Mouse (Mus musculus) fibroblast of lung, adult 2 months (primary cell): ENCODE measurements at regions not wholly inside any gene's neighbourhood (a gene's known extent, or its start where the extent isn't known, plus 50 kb on each side); places are given as distances from the start of the nearest gene placed in this dataset.
A peak's percentile ranks its signal among the peaks of the same experiment; 100 is the strongest.

ENCODE experiments used
- DNase-seq: peaks from one replicate; pipeline ENCODE4 v3.0.0-alpha.2; 2011; ENCODE audit warnings: low read depth

DNA sequence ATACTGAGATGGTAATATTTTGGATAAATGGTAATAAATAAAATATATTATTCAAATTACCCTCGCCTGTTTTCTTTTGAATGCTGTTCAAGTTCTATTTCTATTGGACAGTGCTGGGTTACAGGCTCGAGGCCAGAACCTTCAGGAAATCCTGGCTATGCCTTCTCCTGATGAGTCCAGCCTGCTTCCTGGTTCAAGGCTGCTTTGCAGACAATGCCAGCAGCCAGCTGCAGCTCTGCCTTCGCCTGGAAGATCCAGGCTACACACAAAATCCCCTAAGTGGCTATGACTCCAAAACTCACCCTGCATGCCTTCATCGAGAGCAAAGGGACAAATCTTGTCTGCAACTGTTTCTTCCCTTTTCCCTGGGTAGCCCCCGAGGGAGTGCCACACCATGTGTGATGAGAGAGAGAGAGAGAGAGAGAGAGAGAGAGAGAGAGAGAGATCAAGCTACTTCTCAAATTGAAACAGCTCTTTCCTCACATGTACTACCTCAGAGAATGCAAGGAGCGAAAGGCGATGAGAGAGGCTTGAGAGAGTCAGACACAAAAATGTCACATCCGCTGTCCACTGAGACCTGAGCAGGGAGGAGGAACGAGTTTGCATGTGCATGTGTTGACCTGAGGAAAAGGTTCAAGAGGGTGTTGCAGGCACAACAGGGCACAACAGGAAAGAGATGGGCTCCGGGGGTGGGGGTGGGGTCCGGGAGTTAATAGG, 319.7 kb downstream of the Bcor start:
- DNase-seq: no peak

DNA sequence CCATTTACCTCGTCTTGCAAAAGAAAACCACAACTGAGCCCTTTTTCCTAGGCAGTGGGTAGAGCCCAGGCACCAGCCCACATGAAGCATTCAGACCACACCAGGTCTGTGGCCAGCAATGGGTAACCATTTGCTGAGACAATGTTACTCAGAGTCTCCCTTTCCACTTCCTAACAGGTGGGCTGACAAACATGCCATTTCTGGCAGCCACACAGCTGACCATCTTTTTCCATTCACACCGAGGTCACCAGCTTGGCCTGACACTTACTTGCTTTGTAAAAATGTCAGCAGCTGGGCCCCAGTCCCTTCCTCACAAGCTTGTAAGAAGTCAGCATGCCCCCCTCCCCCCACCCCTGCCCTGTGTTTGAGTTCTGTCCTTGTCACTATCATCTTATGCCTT, 314.6 kb downstream of the Bcor start:
- DNase-seq: no peak

DNA sequence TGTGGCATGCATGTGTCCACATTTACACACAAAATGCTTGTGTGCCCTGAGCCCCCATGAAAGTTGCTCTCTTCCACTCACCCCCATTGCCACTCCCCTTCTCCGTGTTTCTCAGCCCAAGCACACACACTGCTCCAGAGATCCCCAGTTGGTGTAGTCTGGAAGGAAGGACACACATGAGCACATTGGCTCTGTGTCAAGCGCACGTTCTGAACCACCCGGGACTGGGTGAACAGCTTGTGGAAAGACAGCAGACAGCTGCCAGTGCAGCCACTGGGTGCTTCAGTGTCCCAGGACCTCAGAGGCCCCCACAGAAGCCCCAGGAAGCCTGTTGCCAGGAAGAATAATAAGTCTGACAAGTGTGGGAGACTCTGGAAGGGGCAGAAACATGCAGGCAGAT, 304.2 kb downstream of the Bcor start:
- no peak for DNase-seq

DNA sequence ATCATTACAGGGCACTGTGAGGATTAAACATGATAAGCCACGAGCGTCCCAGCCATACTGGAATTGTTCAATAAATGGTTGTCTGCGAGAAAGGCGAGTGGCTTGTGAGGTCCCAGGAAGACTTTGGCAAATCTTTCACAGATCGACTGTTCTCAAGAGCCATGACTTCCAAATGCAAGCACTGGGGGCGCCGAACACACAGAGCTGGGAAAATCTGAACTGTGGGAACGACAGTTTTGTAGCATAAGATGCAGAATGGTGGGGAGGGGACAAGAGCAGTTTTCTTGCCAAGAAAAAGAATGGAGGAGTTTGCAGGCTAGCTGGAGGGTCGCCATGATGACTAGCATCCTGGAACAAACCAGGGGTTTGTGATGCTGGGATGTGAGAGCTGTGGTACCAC, 300.8 kb downstream of the Bcor start:
- no peak for DNase-seq

DNA sequence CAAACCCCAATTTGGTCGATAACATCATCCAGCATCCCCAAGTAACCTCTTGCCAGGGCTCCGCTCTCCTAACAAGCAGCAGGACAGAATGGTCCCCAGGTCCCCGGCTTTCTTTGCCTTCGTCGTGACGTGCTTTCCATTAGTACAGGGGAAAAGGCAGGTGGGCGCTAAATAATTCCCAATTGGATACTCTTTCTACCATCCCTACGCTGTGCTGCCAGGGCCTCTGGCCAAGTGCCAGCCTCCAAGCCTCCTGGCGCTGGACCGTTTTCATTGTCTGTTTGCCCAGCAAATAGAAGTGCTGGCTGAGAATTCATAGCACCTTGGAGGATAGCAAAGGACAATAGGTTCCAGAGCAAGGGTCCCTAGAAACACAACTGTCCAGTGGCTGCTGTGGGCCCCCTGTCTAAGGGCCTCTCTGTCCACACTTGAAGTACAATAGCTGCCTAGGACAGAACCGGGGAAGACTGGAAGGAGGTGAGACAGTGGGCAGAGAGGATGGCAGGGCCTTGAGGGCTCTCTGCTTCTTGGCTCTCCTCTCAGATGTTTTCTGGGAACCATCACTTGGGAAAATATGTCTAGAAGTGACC, 298.9 kb downstream of the Bcor start:
- DNase-seq: no peak

DNA sequence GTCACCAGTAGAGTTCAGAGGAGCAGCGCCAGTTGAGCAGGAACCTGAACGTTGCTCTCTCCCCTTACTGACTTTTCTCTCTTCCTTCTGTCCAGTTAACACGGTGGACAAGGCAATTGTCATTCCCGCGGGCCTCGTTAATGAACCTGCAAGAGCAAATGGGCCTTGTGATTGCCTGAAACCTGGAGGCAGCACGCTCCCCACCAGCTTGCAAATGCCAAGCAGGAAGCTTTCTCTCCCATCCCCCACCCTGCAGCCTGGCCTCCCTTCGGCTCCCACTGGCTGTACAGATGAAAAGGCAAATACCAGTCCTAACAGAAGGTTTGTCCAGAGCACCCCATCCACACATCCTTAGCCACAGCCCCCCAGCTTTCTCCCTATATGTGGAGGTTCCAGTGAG, 298.3 kb downstream of the Bcor start:
- no peak for DNase-seq

DNA sequence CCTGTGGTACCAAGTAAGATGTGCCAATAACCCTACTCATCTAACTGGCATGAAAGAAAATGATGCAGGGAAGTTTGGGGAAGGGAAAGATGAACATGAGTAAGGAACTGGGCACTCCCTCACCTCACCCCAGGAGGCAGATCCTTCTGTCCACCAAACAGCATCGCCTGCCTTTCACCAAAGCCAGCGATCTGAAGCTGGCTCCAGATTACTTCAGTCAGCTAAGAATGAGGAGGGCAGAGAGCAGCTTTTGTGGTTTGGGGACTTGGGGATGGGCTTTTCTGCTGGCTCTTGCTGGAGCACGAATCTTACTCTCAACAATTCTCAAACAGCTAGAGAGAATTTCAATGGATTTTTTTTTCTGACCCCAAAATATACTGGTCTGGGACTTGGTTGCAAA, 297.0 kb downstream of the Bcor start:
- DNase-seq: no peak

DNA sequence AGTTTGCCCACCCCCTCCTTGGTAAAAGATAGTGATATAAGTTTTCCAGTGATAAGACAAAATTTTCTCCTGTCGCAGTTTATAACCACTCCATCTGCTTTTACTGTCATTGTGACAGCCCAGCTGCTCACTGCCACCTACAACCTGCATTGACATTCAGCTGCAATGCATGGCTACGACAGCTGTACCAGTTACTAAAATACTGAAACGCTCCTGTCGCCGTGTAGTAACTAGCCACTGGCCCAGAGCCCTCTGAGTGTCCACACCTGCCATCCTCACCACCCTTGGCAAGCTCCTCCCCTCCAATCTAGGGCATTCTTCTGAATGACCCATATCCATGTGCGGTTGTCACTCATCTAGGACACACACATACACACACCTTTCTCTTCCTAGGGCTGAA, 286.2 kb downstream of the Bcor start:
- no peak for DNase-seq

DNA sequence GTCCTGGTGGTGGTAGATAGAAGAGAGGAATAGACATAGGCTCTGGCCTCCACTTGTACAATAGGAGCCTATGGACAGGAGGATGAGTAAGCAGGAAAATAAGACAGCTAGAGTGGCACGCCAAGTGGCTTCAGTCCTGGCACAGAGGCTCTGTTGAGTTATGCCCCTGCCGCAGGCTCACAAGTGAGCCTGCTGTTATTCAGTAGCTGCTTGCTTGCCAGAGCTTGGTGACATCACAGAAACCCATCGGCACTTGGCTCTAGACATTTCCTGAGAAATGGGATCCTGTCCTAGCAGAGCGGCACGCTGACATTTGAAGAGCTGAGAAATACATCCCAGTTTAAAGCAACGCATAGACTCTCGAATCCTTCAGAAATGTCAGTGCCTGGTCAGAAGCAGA, 283.5 kb downstream of the Bcor start:
- no peak for DNase-seq

DNA sequence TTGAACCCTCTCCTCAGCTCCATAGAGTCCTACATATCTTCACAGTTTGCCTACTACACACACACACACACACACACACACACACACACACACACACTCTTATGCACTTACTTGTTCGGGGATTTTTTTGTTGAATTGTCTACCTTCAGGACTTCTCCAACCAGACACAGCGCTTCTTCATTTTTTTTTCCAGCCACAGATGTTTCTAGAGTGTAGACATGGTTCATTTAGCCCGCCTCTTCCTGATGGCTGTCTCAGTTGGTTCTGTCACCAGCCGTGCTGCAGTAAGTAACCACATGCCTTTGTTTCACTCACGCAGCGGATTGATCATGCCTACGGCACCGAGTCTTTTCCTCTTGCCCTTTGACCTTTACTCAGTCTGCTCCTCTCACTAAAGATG, 282.1 kb downstream of the Bcor start:
- DNase-seq: no peak

DNA sequence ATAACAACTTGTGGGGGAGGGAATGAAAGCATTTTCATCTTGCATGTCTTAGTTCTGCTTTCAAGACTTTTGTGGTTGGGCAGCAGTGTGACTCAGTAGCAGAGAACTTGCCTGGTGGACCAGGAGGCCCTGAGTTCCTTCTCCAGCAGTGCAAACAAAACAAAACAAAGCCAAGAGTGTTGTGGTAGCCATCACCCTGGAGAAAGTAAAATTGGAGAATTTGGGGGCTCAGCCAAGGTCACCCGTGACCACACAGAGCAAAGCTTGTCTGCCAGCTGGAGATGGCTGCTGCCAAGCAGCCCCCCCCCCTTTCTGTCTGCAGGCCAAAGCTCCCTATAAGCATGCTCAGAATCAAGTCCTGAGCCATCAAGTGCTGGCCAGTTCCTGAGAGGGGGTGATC, 279.2 kb downstream of the Bcor start:
- DNase-seq: peak; percentile 75

DNA sequence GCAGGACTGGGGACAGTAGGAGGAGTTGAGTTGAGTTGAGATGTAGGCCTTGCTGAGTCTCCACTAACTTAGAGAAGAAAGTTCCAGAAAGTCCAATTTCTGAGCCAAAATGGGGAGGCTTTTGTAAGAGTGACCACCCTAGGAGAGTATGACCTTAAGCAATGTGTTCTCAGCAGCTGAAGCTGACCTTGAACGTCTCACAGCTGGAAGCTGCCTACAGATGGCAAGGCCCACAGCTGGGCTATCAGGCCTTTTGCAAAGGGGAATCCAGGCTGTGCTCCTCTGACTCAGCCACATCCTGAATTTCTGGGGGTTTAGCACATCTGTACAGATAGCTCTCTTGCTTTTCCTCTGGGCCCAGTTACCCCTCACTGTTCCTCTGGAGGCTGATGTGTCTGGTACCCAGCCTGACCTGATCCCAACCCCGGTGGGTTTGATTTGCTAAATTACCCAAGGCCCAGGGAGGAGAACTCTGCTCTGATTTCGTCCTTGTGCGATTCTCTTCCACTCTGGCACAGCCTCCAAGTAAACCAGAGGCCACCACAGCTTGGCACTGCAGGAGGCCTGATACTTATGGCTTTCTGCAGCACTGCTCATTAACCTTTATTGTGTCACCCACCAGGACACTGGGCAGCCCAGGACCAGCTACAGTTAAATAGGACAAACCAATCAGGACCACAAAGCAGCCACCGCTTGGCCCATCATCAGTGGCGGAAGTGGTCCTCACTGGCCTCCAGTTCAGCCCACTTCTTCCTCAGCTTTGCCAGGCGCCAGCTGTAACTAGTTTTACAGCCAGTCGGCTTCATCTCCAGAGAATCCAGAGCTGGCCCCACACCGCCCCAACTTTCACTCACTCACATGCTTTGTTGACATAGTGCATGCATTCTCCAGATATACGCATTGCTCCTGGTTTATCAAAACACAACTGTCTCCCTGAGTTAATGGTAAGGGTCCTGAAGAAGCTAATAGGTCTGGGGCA, 276.1 kb downstream of the Bcor start:
- no peak for DNase-seq

DNA sequence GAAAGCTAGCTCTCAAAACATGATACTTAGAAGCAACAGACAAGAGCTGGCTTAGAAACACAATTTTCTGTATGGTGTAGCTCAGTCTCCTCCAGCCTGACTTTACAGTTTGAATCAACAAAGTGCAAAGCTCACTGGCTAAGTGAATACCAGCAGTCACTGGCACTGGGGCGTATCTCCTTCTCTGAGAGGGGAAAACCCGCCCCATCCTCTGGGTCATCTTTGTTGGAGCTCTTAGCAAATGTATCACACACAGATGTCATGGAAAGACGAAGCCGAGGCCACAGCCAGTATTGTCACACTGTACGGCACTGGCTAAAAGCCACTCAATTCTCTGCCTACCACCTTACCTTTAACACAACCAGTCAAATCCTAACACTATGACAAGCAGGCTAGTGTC, 267.8 kb downstream of the Bcor start:
- no peak for DNase-seq

DNA sequence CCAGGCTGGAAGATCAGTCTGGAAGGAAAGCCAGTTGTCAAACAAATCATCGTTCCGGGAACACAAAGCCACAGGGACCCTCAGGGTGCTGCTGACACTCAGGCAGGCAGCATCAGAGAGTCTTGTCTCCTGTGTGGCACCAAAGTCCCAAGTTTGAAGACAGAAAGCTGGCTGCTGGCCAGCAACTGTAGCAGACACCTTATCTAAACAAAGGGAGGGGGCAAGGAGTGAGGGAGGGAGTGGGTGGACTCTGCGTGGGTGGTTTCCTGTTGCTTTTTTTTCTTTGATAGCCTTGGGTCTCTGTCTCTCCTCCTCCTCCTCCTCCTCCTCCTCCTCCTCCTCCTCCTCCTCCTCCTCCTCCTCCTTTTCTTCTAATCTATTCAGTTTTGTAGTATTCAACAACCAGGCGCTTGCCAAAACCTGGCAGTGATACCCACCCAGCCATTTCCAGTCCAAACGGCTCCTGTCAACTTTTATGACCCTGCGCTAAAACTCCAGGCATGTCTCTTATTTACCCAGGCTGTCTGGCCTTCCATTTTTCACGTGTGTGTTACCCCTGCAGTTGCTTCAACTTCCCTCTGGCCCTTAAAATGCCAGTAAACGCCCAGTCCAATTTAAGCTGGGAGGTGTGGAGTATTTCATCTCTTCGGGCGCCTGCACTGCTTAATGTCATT, 266.4 kb downstream of the Bcor start:
- DNase-seq: no peak

DNA sequence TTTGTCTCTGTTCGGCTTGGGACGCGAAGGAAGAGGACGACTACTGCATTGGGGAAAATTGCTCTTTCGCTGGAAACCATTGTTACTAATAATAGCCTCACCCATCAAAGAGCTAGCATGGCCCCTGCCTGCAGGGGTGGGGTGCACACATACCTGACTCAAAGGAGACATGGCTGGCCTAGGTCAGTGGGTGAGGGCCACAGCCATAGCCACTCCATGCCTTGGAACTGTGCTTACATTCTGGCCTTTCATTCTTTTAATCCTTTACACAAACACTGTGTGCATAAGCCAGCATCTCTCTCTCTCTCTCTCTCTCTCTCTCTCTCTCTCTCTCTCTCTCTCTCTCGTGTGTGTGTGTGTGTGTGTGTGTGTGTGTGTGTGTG, 265.9 kb downstream of the Bcor start:
- DNase-seq: no peak

DNA sequence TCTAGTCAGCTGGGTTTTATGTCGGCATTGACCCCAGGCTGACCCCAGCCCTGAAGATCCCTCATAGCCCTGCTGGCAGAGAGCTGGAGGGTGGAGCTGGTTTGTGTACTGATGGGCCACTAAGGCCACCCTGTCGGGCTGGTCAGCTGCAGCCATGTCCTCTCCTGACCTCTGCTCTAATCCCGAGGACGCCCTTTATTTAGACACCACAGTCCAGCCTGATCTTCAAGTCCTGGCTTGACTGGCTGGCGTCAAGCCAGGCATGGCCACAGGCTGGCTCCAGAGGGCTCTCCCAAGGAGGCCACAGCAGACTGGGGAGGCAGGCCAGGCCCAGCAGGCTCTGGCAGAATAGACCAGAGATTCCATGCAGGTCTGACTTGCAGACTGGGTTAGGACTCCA, 264.8 kb downstream of the Bcor start:
- DNase-seq: no peak

DNA sequence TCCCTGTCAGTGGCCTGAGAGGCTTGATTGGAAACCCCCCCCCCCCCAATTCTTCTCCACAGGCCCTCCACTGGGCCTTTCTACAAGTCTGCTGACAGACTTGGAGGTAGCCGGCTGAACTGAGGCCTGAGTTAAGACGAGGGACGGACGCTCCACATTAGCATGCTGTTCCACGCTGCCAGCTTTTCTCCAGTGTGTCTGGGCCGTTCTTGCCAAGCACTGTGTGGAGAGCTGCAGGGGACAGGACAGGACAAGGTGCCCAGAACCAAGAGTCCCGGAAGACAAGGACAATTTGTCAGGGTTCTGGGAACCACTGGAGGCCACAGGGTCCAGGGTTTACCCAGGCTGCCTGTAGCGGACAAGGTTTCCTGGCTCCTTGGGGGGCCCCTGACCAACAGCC, 261.9 kb downstream of the Bcor start:
- DNase-seq: no peak

DNA sequence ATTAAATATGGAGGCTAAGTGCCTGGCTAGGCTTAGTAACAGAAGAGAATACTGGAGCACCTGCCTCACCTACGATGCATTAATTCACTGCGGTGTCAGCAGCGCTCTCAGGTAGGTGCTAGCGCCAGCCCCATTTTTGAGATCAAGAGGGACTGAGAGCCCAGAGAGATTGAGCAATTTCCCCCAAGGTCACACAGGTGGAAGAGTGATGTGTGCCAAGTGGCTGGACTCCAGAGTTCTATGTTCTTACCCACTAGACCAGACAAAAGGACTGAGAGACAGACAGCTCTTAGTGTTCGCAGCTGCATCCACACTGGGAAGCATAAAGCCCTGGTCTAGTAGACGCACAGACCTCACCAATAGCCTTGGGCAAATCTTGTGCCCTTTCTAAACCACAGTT, 261.1 kb downstream of the Bcor start:
- no peak for DNase-seq

DNA sequence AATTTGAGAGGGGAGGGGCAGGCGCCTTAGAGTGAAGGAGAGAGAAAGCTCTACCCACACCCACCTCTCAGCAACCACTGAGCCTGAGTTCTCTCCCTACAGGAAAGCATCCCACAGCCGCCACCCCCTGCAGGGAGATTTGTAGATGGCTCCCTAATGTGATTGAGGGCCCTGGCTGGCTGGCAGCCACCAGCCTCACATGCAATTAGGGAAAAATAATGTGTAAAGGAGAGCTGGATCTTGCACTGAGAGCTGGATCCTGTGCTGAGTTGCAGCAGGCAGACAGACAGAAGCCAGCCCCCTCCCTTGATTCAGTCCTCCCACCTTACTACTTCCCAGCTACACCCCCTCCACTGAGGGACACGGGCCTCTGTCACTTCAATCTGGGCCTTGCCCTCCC, 260.2 kb downstream of the Bcor start:
- DNase-seq: no peak

DNA sequence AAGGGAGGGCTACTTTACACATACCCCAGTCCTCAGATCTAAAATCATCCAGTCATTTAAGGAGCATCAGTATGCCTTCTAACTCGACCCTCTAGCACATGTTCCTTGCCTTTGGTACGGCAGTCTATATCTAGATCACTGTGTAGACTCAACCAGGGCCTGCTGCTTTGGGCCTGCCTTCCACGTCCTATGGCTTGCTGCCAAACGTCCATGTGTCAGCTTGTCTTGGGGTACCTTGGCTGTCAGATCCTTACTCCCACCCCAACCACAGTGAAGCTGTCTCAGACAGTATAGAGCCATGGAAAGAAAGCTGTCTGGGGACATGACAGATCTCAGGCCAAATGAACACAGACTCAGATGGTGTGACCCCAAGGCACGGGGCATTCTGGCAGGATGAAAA, 258.4 kb downstream of the Bcor start:
- no peak for DNase-seq

DNA sequence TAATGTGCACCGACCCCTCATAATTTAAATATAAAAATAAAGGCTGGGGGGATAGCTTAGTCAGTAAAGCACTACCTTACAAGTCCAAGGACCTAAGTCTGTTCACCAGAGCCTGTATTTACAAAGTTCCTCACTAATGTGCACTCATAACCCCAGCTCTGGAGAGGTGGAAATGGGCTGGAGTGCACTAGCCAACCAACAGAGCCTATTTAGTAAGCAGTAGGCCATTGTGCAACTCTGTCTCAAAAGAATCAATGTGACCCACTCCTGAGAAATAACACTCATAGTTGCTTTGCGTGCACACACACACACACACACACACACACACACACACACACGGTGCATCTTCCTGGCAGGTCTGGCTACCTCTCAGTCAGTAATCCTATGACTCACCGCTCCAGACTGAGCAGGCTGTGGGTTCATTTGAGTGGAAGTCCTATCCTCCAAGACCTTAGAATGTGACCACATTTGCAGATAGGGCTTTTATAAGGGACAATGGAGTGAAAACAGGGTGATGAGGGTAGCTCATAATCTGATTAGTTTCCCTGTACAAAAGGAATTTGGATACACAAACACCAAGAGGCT, 256.9 kb downstream of the Bcor start:
- DNase-seq: no peak

DNA sequence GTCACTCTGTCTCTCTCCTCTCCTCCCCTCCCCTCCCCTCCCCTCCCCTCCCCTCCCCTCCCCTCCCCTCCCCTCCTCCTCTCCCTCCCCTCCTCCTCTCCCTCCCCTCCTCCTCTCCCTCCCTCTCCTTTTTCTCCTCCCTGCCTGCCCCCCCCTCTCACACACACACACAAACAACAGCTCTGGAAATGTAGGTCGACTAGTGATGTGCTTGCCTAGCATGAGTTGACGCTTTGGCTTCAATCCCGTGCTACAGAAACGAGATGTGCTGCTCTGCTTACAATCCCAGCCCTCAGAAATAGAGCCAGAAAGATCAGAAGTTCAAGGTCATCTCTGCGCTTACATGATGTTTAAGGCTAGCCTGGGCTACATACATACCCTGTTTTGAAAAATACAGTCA, 254.9 kb downstream of the Bcor start:
- no peak for DNase-seq
